Mouse (Mus musculus): ENCODE results near the gene Rcl1. TPM values are rescaled to one million over a fixed set of nuclear protein-coding genes. Genes with fewer than 3 reads are reported as not detected.
A peak's percentile ranks its signal among the peaks of the same experiment; 100 is the strongest.

Rcl1 gene
- polyA plus RNA-seq (2014; fragmentation: Nextera tagmentation; extraction: Ambion mirVana) = 60.7 and 61.5 TPM in 2 replicates

DNA sequence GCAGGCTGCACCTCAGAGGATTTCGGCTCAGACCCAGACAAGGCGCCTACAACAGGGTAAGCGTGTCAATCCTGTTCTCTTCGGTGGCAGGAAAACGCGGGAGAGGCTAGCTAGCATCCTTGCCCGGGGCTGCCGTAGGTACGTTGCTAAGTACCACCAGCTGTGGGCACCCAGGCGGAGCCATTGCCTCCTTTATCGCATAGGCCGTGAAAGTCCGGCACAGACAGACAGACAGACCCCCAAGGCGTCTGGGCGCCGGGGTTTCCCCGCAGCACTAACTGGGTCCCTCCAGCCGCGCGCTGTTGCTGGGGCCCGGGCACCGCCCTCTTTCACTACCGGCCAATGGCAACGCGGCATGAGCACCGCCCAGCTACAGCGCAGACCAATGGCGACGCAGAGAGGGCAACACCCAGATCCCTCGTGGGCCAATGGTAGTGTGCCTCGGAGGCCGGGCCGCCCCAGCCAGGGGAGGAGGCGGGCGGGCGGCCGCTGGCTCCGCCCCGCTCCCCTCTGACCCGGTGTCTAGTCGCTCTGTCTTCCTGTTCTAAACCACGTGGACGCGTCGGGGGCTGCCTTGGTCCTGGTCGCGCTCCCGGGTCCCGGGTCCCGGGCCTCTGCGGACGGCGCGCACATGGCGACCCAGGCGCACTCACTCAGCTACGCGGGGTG lies at the start of gene Rcl1:
Gene Rcl1 (plus strand): TSS at position 502 of the 669 bp plus-strand sequence.
- Histone ChIP-seq H3K4me2 (peak within 1 kb of the TSS; percentile 87), H3K9ac (peak within 1 kb of the TSS; percentile 80), H3K36me3 (ENCODE audit: insufficient read depth) (no peaks in the 10 kb centered on the region), H3K4me1 (ENCODE audit: insufficient read depth) (peaks cover 3% of the 10 kb centered on the region), H3K27ac (ENCODE audit: low read depth) (peak within 1 kb of the TSS; percentile 71), H3K27me3 (ENCODE audit: insufficient read depth, low read length) (no peaks in the 10 kb centered on the region), H3K9me3 (ENCODE audit: low read depth, low read length) (no peaks in the 10 kb centered on the region), H3K4me3 (ENCODE audit: low read depth, low read length) (peak within 1 kb of the TSS; percentile 91)
- DNase-seq (peak; percentile 98), ATAC-seq (ENCODE audit: insufficient read depth) (peak; percentile 100)
- WGBS = 0% methylated on average over 52 of the region's 58 CpGs
- peak; percentile 14; the same call in 1 of the 2 replicates for TF ChIP-seq CTCF (IDR thresholded peaks at IDR 0.05; ENCODE audit: low read depth)

DNA sequence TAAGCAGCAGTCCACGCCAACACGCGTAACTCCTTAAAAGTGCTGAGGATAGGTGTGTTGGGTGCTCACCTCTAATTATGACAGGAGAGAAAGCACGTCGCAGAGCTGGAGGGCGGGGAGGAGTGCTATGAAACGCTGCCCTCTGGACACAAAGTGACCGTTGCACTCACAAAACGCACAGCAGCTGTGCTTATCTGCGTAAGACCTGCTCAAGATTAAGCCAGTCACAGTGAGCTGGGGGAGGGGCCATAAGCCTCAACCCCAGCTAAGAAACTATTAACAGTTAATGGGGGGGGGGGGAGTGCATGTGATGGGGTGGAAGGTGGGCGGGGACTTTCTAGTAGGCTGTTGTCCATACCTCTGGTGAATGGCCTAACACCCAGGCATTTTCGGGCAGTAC lies 48.4 kb upstream of the Rcl1 start:
- WGBS = 82% methylated on average over 12 of the region's 12 CpGs
- Histone ChIP-seq H3K9ac (no peak overlapping the region), H3K4me3 (ENCODE audit: low read depth, low read length) (no peak overlapping the region), H3K27ac (ENCODE audit: low read depth) (no peak overlapping the region), H3K4me1 (ENCODE audit: insufficient read depth) (no peaks in the 10 kb centered on the region), H3K9me3 (ENCODE audit: low read depth, low read length) (no peaks in the 10 kb centered on the region), H3K4me2 (no peak overlapping the region), H3K27me3 (ENCODE audit: insufficient read depth, low read length) (no peaks in the 10 kb centered on the region), H3K36me3 (ENCODE audit: insufficient read depth) (no peaks in the 10 kb centered on the region)
- DNase-seq = no peak
- TF ChIP-seq CTCF (IDR thresholded peaks at IDR 0.05; ENCODE audit: low read depth) = no peak
- ATAC-seq (ENCODE audit: insufficient read depth) = no peak

DNA sequence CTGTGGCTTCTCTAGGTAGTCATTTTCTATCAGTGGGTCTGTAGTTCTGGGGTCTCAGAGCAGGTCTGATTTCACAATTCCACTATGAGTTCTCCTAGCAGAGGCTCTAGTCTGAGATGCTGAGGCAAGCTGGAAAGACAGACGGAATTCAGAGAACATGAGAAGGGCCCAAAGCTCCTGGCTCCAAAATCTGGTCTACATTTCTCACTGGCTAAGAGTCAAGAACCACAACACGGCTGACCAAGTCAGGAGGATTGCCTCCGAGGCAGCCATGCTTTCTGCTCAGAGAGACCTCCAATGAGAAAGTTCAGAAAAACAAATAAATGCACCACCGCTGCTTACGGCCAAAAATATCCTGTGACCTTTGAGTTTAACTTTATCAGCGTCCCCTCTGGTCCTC lies 46.6 kb upstream of the Rcl1 start:
- WGBS = 57% methylated on average over 6 of the region's 6 CpGs
- H3K9me3 ChIP-seq (ENCODE audit: low read depth, low read length) = no peaks in the 10 kb centered on the region
- ATAC-seq (ENCODE audit: insufficient read depth) (no peak), DNase-seq (no peak)
- H3K27ac ChIP-seq (ENCODE audit: low read depth) = no peak overlapping the region
- no peak overlapping the region for H3K9ac ChIP-seq
- no peaks in the 10 kb centered on the region for H3K36me3 ChIP-seq (ENCODE audit: insufficient read depth)
- no peak overlapping the region for H3K4me3 ChIP-seq (ENCODE audit: low read depth, low read length)
- no peak overlapping the region for H3K4me2 ChIP-seq
- TF ChIP-seq CTCF (IDR thresholded peaks at IDR 0.05; ENCODE audit: low read depth) = no peak
- no peaks in the 10 kb centered on the region for H3K4me1 ChIP-seq (ENCODE audit: insufficient read depth)
- H3K27me3 ChIP-seq (ENCODE audit: insufficient read depth, low read length) = no peaks in the 10 kb centered on the region

DNA sequence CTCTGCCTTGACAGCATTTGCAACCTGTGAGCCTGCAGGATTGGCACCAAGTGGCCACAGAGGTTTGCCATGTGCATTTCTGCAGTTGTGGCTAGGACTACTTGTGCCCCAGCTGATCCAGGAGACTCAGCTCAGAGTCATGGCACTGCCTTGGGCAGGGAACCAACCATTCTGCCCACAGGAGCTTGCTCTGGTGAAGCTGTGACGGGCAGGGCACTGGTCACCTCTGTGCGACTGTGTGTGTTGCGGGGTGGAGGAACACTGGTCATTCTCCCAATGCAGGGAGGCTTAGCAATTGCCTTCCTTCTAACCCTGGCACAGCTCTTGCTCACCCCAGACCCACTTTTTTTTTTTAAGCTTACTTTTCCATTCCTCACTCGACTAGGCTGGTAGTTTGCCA lies 45.7 kb upstream of the Rcl1 start:
- Histone ChIP-seq H3K36me3 (ENCODE audit: insufficient read depth) (no peaks in the 10 kb centered on the region), H3K4me1 (ENCODE audit: insufficient read depth) (no peaks in the 10 kb centered on the region), H3K27ac (ENCODE audit: low read depth) (no peak overlapping the region), H3K9me3 (ENCODE audit: low read depth, low read length) (no peaks in the 10 kb centered on the region), H3K9ac (no peak overlapping the region), H3K4me2 (no peak overlapping the region), H3K27me3 (ENCODE audit: insufficient read depth, low read length) (no peaks in the 10 kb centered on the region), H3K4me3 (ENCODE audit: low read depth, low read length) (no peak overlapping the region)
- TF ChIP-seq CTCF (IDR thresholded peaks at IDR 0.05; ENCODE audit: low read depth) = no peak
- no peak for ATAC-seq (ENCODE audit: insufficient read depth)
- DNase-seq = no peak
- WGBS = 89% methylated on average over 4 of the region's 4 CpGs

DNA sequence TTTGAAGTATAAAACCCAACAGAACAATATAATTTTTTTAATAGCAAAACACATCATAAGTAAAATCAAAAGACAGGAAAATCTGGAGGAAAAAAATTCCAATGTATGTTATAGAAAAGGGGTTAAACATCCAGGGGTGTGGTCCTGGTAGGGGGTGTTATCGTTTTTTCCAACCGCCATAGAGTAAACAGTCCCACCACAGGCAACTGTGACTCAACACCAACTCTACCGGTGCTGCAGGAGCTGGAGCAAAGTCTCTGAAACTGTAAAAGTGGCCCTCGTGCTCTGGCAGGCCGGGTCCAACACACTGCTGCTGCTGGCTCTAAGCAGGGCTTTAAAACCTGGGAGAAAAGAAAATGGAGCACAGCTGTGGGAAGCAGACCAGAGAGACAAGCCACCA lies 42.4 kb upstream of the Rcl1 start:
- no peaks in the 10 kb centered on the region for H3K36me3 ChIP-seq (ENCODE audit: insufficient read depth)
- no peak overlapping the region for H3K27ac ChIP-seq (ENCODE audit: low read depth)
- no peaks in the 10 kb centered on the region for H3K27me3 ChIP-seq (ENCODE audit: insufficient read depth, low read length)
- H3K9me3 ChIP-seq (ENCODE audit: low read depth, low read length) = no peaks in the 10 kb centered on the region
- no peak overlapping the region for H3K4me2 ChIP-seq
- H3K4me1 ChIP-seq (ENCODE audit: insufficient read depth) = no peaks in the 10 kb centered on the region
- 58% methylated on average over 5 of the region's 5 CpGs for WGBS
- no peak overlapping the region for H3K4me3 ChIP-seq (ENCODE audit: low read depth, low read length)
- H3K9ac ChIP-seq = no peak overlapping the region
- no peak for ATAC-seq (ENCODE audit: insufficient read depth)
- no peak for DNase-seq
- no peak for TF ChIP-seq CTCF (IDR thresholded peaks at IDR 0.05; ENCODE audit: low read depth)

DNA sequence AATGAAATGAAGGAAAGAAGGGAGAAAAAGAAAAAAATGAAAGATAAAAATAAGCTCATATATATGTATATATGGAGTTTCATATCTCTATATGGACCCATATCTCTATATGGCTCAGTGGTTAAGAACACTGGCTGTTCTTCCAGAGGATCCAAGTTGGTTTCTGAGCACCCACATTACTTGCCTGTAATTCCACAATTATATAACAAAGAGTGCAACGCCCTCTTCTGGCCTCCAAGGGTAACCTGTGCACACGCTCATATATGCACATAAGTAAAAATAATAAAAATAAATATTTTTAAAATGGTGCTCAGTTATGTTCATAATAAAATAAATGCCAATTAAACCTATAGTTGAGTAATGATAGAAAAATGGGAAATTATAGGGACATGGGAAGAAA lies 41.5 kb upstream of the Rcl1 start:
- no peak overlapping the region for H3K27ac ChIP-seq (ENCODE audit: low read depth)
- no peaks in the 10 kb centered on the region for H3K27me3 ChIP-seq (ENCODE audit: insufficient read depth, low read length)
- no peak for ATAC-seq (ENCODE audit: insufficient read depth)
- no peak overlapping the region for H3K4me2 ChIP-seq
- TF ChIP-seq CTCF (IDR thresholded peaks at IDR 0.05; ENCODE audit: low read depth) = no peak
- no peaks in the 10 kb centered on the region for H3K9me3 ChIP-seq (ENCODE audit: low read depth, low read length)
- no peak overlapping the region for H3K9ac ChIP-seq
- no peaks in the 10 kb centered on the region for H3K36me3 ChIP-seq (ENCODE audit: insufficient read depth)
- no peak for DNase-seq
- H3K4me1 ChIP-seq (ENCODE audit: insufficient read depth) = no peaks in the 10 kb centered on the region
- H3K4me3 ChIP-seq (ENCODE audit: low read depth, low read length) = no peak overlapping the region
- WGBS = 75% methylated on average over 2 of the region's 2 CpGs

DNA sequence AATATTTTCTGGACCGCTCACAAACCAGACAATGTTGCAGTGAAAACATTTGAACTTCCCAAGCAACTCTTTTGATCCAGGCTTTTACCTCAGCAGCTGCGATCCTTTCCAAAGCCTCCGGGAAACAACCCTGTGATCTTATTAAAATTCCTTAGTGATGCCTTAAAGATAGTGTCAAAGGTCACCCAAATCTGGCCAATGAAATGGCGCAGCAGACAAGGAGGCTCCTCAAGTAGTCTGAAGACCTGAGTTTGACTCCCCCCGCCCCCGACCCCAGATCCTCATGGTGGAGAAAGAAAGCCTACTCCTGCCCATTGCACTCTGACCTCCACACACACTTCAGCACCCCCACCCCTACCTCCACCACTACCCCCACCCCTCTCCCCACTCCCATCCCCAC lies 40.9 kb upstream of the Rcl1 start:
- Histone ChIP-seq H3K4me2 (no peak overlapping the region), H3K27me3 (ENCODE audit: insufficient read depth, low read length) (no peaks in the 10 kb centered on the region), H3K27ac (ENCODE audit: low read depth) (no peak overlapping the region), H3K36me3 (ENCODE audit: insufficient read depth) (no peaks in the 10 kb centered on the region), H3K4me3 (ENCODE audit: low read depth, low read length) (no peak overlapping the region), H3K4me1 (ENCODE audit: insufficient read depth) (no peaks in the 10 kb centered on the region), H3K9me3 (ENCODE audit: low read depth, low read length) (no peaks in the 10 kb centered on the region), H3K9ac (no peak overlapping the region)
- DNase-seq (no peak), ATAC-seq (ENCODE audit: insufficient read depth) (no peak)
- TF ChIP-seq CTCF (IDR thresholded peaks at IDR 0.05; ENCODE audit: low read depth) = no peak
- 29% methylated on average over 6 of the region's 6 CpGs for WGBS
